Mouse (Mus musculus) embryonic facial prominence, embryonic 14.5 days (tissue): ENCODE measurements around the gene N6amt1. TPM values are rescaled to one million over a fixed set of nuclear protein-coding genes. Genes with fewer than 3 reads are reported as not detected.

Experiments
- ATAC-seq: fragments of 200-750 bp; cut with Nextera tagmentation; 2 replicates; pipeline ENCODE4 v1.8.0; 2017; ENCODE audit warnings: low read depth, moderate number of reproducible peaks, moderate TSS enrichment
- DNase-seq: peaks from one replicate; pipeline ENCODE4 v3.0.0-alpha.2; 2015; ENCODE audit warnings: low spot score
- H3K27ac ChIP-seq: fragments of 300-500 bp; sonication (generic); replicated peaks from 2 replicates; pipeline ENCODE4 v1.5.1; 2014; ENCODE audit warnings: low read depth, mild to moderate bottlenecking, low read length, moderate library complexity
- H3K27me3 ChIP-seq: fragments of 300-500 bp; sonication (generic); replicated peaks from 2 replicates; pipeline ENCODE4 v1.6.1; 2014; ENCODE audit warnings: low read length; ENCODE audit not compliant: control insufficient read depth, insufficient read depth
- H3K36me3 ChIP-seq: fragments of 300-500 bp; sonication (generic); 2 replicates; pipeline ENCODE4 v1.6.1; 2014; ENCODE audit warnings: low read length, mixed read lengths; ENCODE audit not compliant: control insufficient read depth, insufficient read depth
- H3K4me1 ChIP-seq: fragments of 300-500 bp; sonication (generic); 2 replicates; pipeline ENCODE4 v1.6.1; 2014; ENCODE audit warnings: antibody characterized with exemption, low read length; ENCODE audit not compliant: control insufficient read depth, insufficient read depth
- H3K4me2 ChIP-seq: fragments of 300-500 bp; sonication (generic); 2 replicates; pipeline ENCODE4 v1.6.1; 2014; ENCODE audit warnings: low read depth, mild to moderate bottlenecking, low read length, moderate library complexity, mixed read lengths
- H3K4me3 ChIP-seq: fragments of 300-500 bp; sonication (generic); 2 replicates; pipeline ENCODE4 v1.5.1; 2014; ENCODE audit warnings: low read depth, mild to moderate bottlenecking, low read length
- H3K9ac ChIP-seq: fragments of 300-500 bp; sonication (generic); 2 replicates; pipeline ENCODE4 v1.6.1; 2014; ENCODE audit warnings: low read depth, mild to moderate bottlenecking, low read length, moderate library complexity, mixed read lengths
- H3K9me3 ChIP-seq: fragments of 300-500 bp; sonication (generic); 2 replicates; pipeline ENCODE4 v1.6.1; 2016; ENCODE audit warnings: low read length; ENCODE audit not compliant: control insufficient read depth
- WGBS: fragments of 180-500 bp; shearing (Covaris S2); extraction: QIAGEN DNeasy Blood & Tissue Kit; methylation state at CpG from one replicate; pipeline ENCODE4 v1.1.7; 2014; 5-methylcytosine and 5-hydroxymethylcytosine counted together
- polyA plus RNA-seq: library from polyadenylated mRNA; unstranded; fragments of >200 nt; fragmentation: Nextera tagmentation; extraction: Ambion mirVana; gene quantifications from 2 replicates; pipeline ENCODE4 v1.2.1, GENCODE M21; 2014

The N6amt1 gene
- polyA plus RNA-seq, 1 experiment from 2014 or later = 15.8 TPM

- H3K9me3 ChIP-seq = no peaks in the 10 kb centered on the region
- H3K4me1 ChIP-seq = no peaks in the 10 kb centered on the region
- H3K9ac ChIP-seq = no peak overlapping the region
- peaks cover 49% of the 10 kb centered on the region for H3K36me3 ChIP-seq
- 86% methylated on average over 4 of the region's 4 CpGs for WGBS
- DNase-seq = peak; percentile 12
- no peak overlapping the region for H3K27ac ChIP-seq
- no peaks in the 10 kb centered on the region for H3K27me3 ChIP-seq
- no peak overlapping the region for H3K4me3 ChIP-seq
- ATAC-seq = no peak
- H3K4me2 ChIP-seq = no peak overlapping the region
Measured at GRCm38 (mm10) chr16:87364231-87364630, 10.2 kb downstream of the N6amt1 start.

- H3K9me3 ChIP-seq = no peaks in the 10 kb centered on the region
- WGBS = 56% methylated on average over 10 of the region's 10 CpGs
- H3K27ac ChIP-seq = no peak overlapping the region
- peaks cover 43% of the 10 kb centered on the region for H3K36me3 ChIP-seq
- no peak overlapping the region for H3K4me2 ChIP-seq
- ATAC-seq (no peak), DNase-seq (no peak)
- H3K4me1 ChIP-seq = no peaks in the 10 kb centered on the region
- no peaks in the 10 kb centered on the region for H3K27me3 ChIP-seq
- H3K4me3 ChIP-seq = no peak overlapping the region
- H3K9ac ChIP-seq = no peak overlapping the region
Measured at GRCm38 (mm10) chr16:87366035-87366434, 12.1 kb downstream of the N6amt1 start.

GRCm38 (mm10) chr16:87366445-87366844 is 12.5 kb downstream of the N6amt1 start:
- no peaks in the 10 kb centered on the region for H3K27me3 ChIP-seq
- H3K27ac ChIP-seq = no peak overlapping the region
- peaks cover 43% of the 10 kb centered on the region for H3K36me3 ChIP-seq
- H3K4me3 ChIP-seq = no peak overlapping the region
- no peak for ATAC-seq
- no peaks in the 10 kb centered on the region for H3K4me1 ChIP-seq
- H3K9ac ChIP-seq = no peak overlapping the region
- no peak for DNase-seq
- 91% methylated on average over 6 of the region's 6 CpGs for WGBS
- H3K9me3 ChIP-seq = no peaks in the 10 kb centered on the region
- H3K4me2 ChIP-seq = no peak overlapping the region

GRCm38 (mm10) chr16:87382996-87383395 is 29.0 kb downstream of the N6amt1 start:
- no peak for DNase-seq
- Histone ChIP-seq H3K4me1 (no peaks in the 10 kb centered on the region), H3K9ac (no peak overlapping the region), H3K36me3 (peaks cover 78% of the 10 kb centered on the region), H3K4me2 (no peak overlapping the region), H3K4me3 (no peak overlapping the region), H3K27me3 (no peaks in the 10 kb centered on the region), H3K9me3 (no peaks in the 10 kb centered on the region), H3K27ac (no peak overlapping the region)
- ATAC-seq = no peak
- 96% methylated on average over 2 of the region's 2 CpGs for whole genome bisulfite sequencing

GRCm38 (mm10) chr16:87384366-87384765 is 30.4 kb downstream of the N6amt1 start:
- H3K4me3 ChIP-seq = no peak overlapping the region
- WGBS = 77% methylated on average over 2 of the region's 2 CpGs
- H3K4me1 ChIP-seq = no peaks in the 10 kb centered on the region
- no peaks in the 10 kb centered on the region for H3K9me3 ChIP-seq
- H3K36me3 ChIP-seq = peaks cover 80% of the 10 kb centered on the region
- no peak overlapping the region for H3K4me2 ChIP-seq
- ATAC-seq (no peak), DNase-seq (no peak)
- no peak overlapping the region for H3K9ac ChIP-seq
- no peaks in the 10 kb centered on the region for H3K27me3 ChIP-seq
- no peak overlapping the region for H3K27ac ChIP-seq

- DNase-seq (no peak), ATAC-seq (no peak)
- H3K9me3 ChIP-seq = no peaks in the 10 kb centered on the region
- no peak overlapping the region for H3K9ac ChIP-seq
- WGBS = 93% methylated on average over 3 of the region's 3 CpGs
- peaks cover 51% of the 10 kb centered on the region for H3K36me3 ChIP-seq
- no peaks in the 10 kb centered on the region for H3K27me3 ChIP-seq
- H3K4me2 ChIP-seq = no peak overlapping the region
- no peaks in the 10 kb centered on the region for H3K4me1 ChIP-seq
- H3K27ac ChIP-seq = no peak overlapping the region
- no peak overlapping the region for H3K4me3 ChIP-seq
Measured at GRCm38 (mm10) chr16:87387444-87387977, 33.5 kb downstream of the N6amt1 start.

GRCm38 (mm10) chr16:87393813-87394548 is 40.0 kb downstream of the N6amt1 start:
- Histone ChIP-seq H3K27ac (no peak overlapping the region), H3K4me1 (no peaks in the 10 kb centered on the region), H3K4me2 (no peak overlapping the region), H3K36me3 (peaks cover 63% of the 10 kb centered on the region), H3K9ac (no peak overlapping the region), H3K9me3 (no peaks in the 10 kb centered on the region), H3K4me3 (no peak overlapping the region), H3K27me3 (no peaks in the 10 kb centered on the region)
- 48% methylated on average over 16 of the region's 16 CpGs for WGBS
- peak; percentile 83 for DNase-seq
- peak; percentile 81 for ATAC-seq

GRCm38 (mm10) chr16:87405001-87405400 is 51.0 kb downstream of the N6amt1 start:
- H3K9ac ChIP-seq = no peak overlapping the region
- DNase-seq = peak; percentile 1
- H3K4me2 ChIP-seq = no peak overlapping the region
- no peaks in the 10 kb centered on the region for H3K4me1 ChIP-seq
- 70% methylated on average over 3 of the region's 3 CpGs for WGBS
- no peaks in the 10 kb centered on the region for H3K27me3 ChIP-seq
- no peak overlapping the region for H3K27ac ChIP-seq
- ATAC-seq = no peak
- H3K9me3 ChIP-seq = no peaks in the 10 kb centered on the region
- no peak overlapping the region for H3K4me3 ChIP-seq
- H3K36me3 ChIP-seq = peaks cover 92% of the 10 kb centered on the region
